Mouse (Mus musculus): ENCODE results near the gene Cdiptos.

Cdiptos gene

DNA sequence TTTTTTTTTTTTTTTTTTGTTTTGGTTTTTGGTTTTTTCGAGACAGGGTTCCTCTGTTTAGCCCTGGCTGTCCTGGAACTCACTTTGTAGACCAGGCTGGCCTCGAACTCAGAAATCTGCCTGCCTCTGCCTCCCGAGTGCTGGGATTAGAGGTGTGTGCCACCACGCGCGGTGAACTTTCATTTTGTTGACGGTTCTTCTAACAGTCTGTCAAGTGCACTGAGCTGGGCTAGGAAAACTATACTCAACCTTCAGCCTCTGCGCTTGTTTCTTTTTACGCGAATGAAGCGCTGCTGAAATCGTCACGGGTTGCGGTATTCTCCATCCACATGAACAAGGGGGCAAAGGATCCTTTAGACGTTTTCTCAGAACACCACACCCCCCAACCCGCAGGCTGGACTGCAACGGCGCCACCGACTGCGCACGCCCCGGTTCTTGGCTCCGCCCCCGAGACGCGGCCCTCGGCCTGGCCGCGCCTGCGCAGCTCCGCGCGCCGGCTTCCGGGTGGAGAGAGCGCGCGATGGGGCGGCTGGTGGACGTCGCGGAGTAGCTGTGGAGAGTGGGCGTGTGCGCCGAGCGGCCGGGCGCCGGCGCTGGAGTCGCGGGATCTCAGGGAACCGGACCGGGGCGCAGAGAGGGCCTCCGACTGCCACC is 47.4 kb downstream of the Cdiptos start, which contains the start of gene Kctd13:
Gene Kctd13 (plus strand): TSS at position 496 of the 654 bp plus-strand sequence.
- peak; percentile 97 for DNase-seq (ENCODE audit: inconsistent ontology term)

DNA sequence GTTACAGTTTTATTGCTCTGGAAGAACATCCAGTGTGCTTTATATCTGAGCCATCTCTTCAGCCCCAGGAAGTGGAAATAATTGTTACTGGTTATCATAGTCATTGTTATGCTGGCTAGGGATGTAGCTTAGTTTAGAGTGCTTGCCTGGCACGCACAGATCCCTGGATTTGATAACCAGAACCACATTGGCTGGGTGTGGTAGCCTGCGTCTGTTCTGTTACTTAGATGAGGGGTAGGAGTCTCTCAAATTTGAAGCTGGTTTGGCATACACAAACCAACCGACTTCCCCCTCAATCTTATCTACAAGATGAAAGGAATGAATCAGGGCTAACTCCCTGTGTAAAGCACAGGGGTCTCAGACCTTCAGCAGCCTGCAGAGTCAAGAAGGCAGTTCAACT is 49.6 kb downstream of the Cdiptos start:
- DNase-seq (ENCODE audit: inconsistent ontology term) = no peak

DNA sequence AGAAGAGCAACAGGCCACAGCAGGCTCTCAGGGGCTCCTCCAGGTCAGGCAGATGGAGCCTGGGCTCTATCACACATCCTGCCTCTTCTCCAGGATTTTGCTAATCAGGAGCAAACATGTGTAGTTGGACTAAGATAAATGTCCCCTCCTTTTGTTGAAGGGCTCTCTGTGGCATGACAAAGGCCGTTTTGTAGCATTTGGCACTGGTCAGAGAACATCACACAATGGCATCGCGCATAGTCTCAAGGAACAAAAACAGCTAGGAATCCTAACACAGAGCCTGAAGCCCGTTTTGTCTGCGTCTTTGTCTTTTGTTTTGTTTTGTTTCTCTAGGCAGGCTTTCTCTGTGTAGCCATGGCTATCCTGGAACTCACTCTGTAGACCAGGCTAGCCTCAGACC is 51.9 kb downstream of the Cdiptos start:
- DNase-seq (ENCODE audit: inconsistent ontology term) = no peak

DNA sequence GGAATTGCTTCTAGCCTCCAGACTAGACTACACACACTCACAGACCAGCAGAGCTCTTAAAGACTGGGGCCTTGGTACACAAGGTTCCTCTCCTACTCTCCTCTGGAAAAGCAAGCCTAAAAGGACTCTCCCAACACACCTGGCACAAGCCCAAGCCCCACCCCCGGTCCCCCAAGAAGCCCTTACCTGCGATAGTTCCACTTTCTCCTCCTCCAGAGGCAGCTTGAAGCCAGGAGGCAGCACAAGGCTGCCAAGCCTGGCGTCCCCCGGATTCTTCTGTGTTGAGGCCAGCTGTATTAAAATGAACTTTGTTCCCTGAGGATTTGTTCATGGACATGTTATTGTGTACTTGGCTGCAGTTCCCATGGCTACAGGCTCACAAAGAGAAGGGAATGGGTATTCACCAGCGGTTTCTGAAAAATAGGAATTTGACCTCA is 53.3 kb downstream of the Cdiptos start, which contains the start of gene Tmem219:
Gene Tmem219 (minus strand): TSS at position 294 of the 437 bp plus-strand sequence.
- DNase-seq (ENCODE audit: inconsistent ontology term) = peak; percentile 89
